In genomic region chr9:31757894-31758561, GRCm38 (mm10) we compare ENCODE assay signal across 29 mouse cellular contexts.
DNase-seq lines count a peak whose midpoint lies in the region; ATAC-seq and TF ChIP-seq lines count a peak whose summit lies in the region.
"Had no signal": no experiment of that assay in that cellular context is flagged by ENCODE, and none has a peak within 500 bp of the region (broad histone marks: within the 10 kb centered on the region; RNA-seq: fewer than 3 reads in every experiment).

No protein-coding gene starts in this region.

- DNase-seq in hindbrain, embryonic 11.5 days (ENCODE audit: low spot score): peak; percentile 2
- DNase-seq in stomach, postnatal 0 days (ENCODE audit: low spot score): no peak
- DNase-seq in heart, postnatal 25 days (ENCODE audit: low spot score): no peak
- DNase-seq in thymus, postnatal 4 days: no peak
- DNase-seq: adrenal gland, postnatal 10 days; B cell, adult 2 months; cerebellum, adult 11 months; cerebellum, postnatal 14 days; gastrocnemius, postnatal 14 days; kidney, adult 11 months; kidney, postnatal 25 days; layer of hippocampus, postnatal 36 days; left cerebral cortex, postnatal 4 days; liver, embryonic 13.5 days; lung, adult 18-20 months; lung, postnatal 10 days; right cerebral cortex, adult 18-20 months; thymus, adult 2 months; thymus, postnatal 36 days had no signal

- ATAC-seq in hindbrain, embryonic 11.5 days (ENCODE audit: low FRiP score): no peak
- no peak for ATAC-seq in hindbrain, embryonic 12.5 days (ENCODE audit: low FRiP score)
- ATAC-seq in stomach, embryonic 14.5 days (ENCODE audit: insufficient number of reproducible peaks, insufficient read depth, low FRiP score, low read depth): peak; percentile 42; the same call in 1 of the 2 replicates
- no peak for ATAC-seq in stomach, postnatal 0 days (ENCODE audit: low FRiP score, low TSS enrichment)
- ATAC-seq in intestine, embryonic 15.5 days: peak; percentile 75
- ATAC-seq: forebrain, embryonic 14.5 days; hindbrain, embryonic 16.5 days; midbrain, embryonic 15.5 days had no signal

- TF ChIP-seq EP300 in stomach, postnatal 0 days (optimal IDR thresholded peaks at IDR 0.05): no peak

- TF ChIP-seq CTCF in stomach, postnatal 0 days (IDR thresholded peaks at IDR 0.05; ENCODE audit: low read depth): no peak

- no peaks in the 10 kb centered on the region for H3K27me3 ChIP-seq in hindbrain, embryonic 11.5 days (ENCODE audit: control insufficient read depth, insufficient read depth, low read length)
- no peaks in the 10 kb centered on the region for H3K27me3 ChIP-seq in hindbrain, embryonic 12.5 days
- H3K27me3 ChIP-seq in stomach, embryonic 14.5 days (ENCODE audit: control insufficient read depth, insufficient read depth, low read length): no peaks in the 10 kb centered on the region
- H3K27me3 ChIP-seq in stomach, postnatal 0 days (ENCODE audit: control insufficient read depth, insufficient read depth, low read length): no peaks in the 10 kb centered on the region
- no peaks in the 10 kb centered on the region for H3K27me3 ChIP-seq in intestine, embryonic 15.5 days (replicated peaks)
- H3K27me3 ChIP-seq: embryonic facial prominence, embryonic 12.5 days; limb, embryonic 15.5 days; liver, embryonic 13.5 days; midbrain, embryonic 15.5 days had no signal

- H3K4me3 ChIP-seq in hindbrain, embryonic 11.5 days (ENCODE audit: low read depth, low read length): no peak overlapping the region
- no peak overlapping the region for H3K4me3 ChIP-seq in hindbrain, embryonic 12.5 days
- H3K4me3 ChIP-seq in stomach, embryonic 14.5 days (ENCODE audit: low read depth, low read length): no peak overlapping the region
- no peak overlapping the region for H3K4me3 ChIP-seq in stomach, postnatal 0 days (ENCODE audit: low read depth, low read length)
- no peak overlapping the region for H3K4me3 ChIP-seq in intestine, embryonic 15.5 days (replicated peaks)
- H3K4me3 ChIP-seq: embryonic facial prominence, embryonic 12.5 days; layer of hippocampus, adult 2 months; limb, embryonic 15.5 days; liver, embryonic 13.5 days; midbrain, embryonic 15.5 days had no signal

- no peak overlapping the region for H3K4me2 ChIP-seq in hindbrain, embryonic 11.5 days (replicated peaks; ENCODE audit: low read depth, low read length)
- no peak overlapping the region for H3K4me2 ChIP-seq in hindbrain, embryonic 12.5 days (replicated peaks)
- H3K4me2 ChIP-seq in stomach, embryonic 14.5 days (replicated peaks; ENCODE audit: low read depth, low read length): no peak overlapping the region
- no peak overlapping the region for H3K4me2 ChIP-seq in stomach, postnatal 0 days (replicated peaks; ENCODE audit: low read depth)
- H3K4me2 ChIP-seq in intestine, embryonic 15.5 days (replicated peaks): no peak overlapping the region
- H3K4me2 ChIP-seq: embryonic facial prominence, embryonic 12.5 days; heart, embryonic 11.5 days; limb, embryonic 15.5 days; liver, embryonic 13.5 days; midbrain, embryonic 15.5 days had no signal

- no peaks in the 10 kb centered on the region for H3K36me3 ChIP-seq in hindbrain, embryonic 11.5 days (ENCODE audit: control insufficient read depth, insufficient read depth, low read length)
- no peaks in the 10 kb centered on the region for H3K36me3 ChIP-seq in hindbrain, embryonic 12.5 days
- H3K36me3 ChIP-seq in stomach, embryonic 14.5 days (ENCODE audit: control insufficient read depth, insufficient read depth, low read length): no peaks in the 10 kb centered on the region
- no peaks in the 10 kb centered on the region for H3K36me3 ChIP-seq in stomach, postnatal 0 days (ENCODE audit: control insufficient read depth, insufficient read depth, low read length)
- no peaks in the 10 kb centered on the region for H3K36me3 ChIP-seq in intestine, embryonic 15.5 days
- H3K36me3 ChIP-seq: embryonic facial prominence, embryonic 12.5 days; limb, embryonic 15.5 days; liver, embryonic 13.5 days; midbrain, embryonic 15.5 days had no signal

- no peaks in the 10 kb centered on the region for H3K4me1 ChIP-seq in hindbrain, embryonic 11.5 days (replicated peaks; ENCODE audit: control insufficient read depth, insufficient read depth, low read length)
- H3K4me1 ChIP-seq in hindbrain, embryonic 12.5 days: 0 out of 2 replicates have a peak, but pooled peaks cover 2% of the 10 kb centered on the region
- H3K4me1 ChIP-seq in stomach, embryonic 14.5 days (ENCODE audit: control insufficient read depth, insufficient read depth, low read length): no peaks in the 10 kb centered on the region
- no peaks in the 10 kb centered on the region for H3K4me1 ChIP-seq in stomach, postnatal 0 days (replicated peaks; ENCODE audit: control insufficient read depth, insufficient read depth)
- H3K4me1 ChIP-seq in intestine, embryonic 15.5 days (replicated peaks): no peaks in the 10 kb centered on the region
- H3K4me1 ChIP-seq: limb, embryonic 15.5 days; liver, embryonic 13.5 days; midbrain, embryonic 15.5 days had no signal

- no peak overlapping the region for H3K9ac ChIP-seq in hindbrain, embryonic 11.5 days (ENCODE audit: low read depth, low read length)
- H3K9ac ChIP-seq in hindbrain, embryonic 12.5 days: no peak overlapping the region
- H3K9ac ChIP-seq in stomach, embryonic 14.5 days (replicated peaks; ENCODE audit: low read depth, low read length): no peak overlapping the region
- H3K9ac ChIP-seq in stomach, postnatal 0 days (ENCODE audit: low read length): no peak overlapping the region
- no peak overlapping the region for H3K9ac ChIP-seq in intestine, embryonic 15.5 days
- H3K9ac ChIP-seq: embryonic facial prominence, embryonic 12.5 days; limb, embryonic 15.5 days; liver, embryonic 13.5 days; midbrain, embryonic 15.5 days had no signal

- WGBS in hindbrain, embryonic 11.5 days: 54% methylated on average over 6 of the region's 6 CpGs
- WGBS in hindbrain, embryonic 12.5 days: 42% methylated on average over 6 of the region's 6 CpGs
- WGBS in stomach, embryonic 14.5 days: 55% methylated on average over 6 of the region's 6 CpGs
- WGBS in stomach, postnatal 0 days: 60% methylated on average over 6 of the region's 6 CpGs
- 52% methylated on average over 6 of the region's 6 CpGs for WGBS in intestine, embryonic 15.5 days

- intact Hi-C loops in heart, postnatal 25 days (cut with DNase I): no loop called here

- H3K9me3 ChIP-seq in hindbrain, embryonic 11.5 days (ENCODE audit: control insufficient read depth, low read length): no peaks in the 10 kb centered on the region
- no peaks in the 10 kb centered on the region for H3K9me3 ChIP-seq in hindbrain, embryonic 12.5 days (replicated peaks)
- no peaks in the 10 kb centered on the region for H3K9me3 ChIP-seq in stomach, embryonic 14.5 days (ENCODE audit: control insufficient read depth, low read depth, low read length)
- H3K9me3 ChIP-seq in stomach, postnatal 0 days (ENCODE audit: control insufficient read depth, low read length): no peaks in the 10 kb centered on the region
- H3K9me3 ChIP-seq in intestine, embryonic 15.5 days: no peaks in the 10 kb centered on the region
- H3K9me3 ChIP-seq: embryonic facial prominence, embryonic 12.5 days; limb, embryonic 15.5 days; liver, embryonic 13.5 days; midbrain, embryonic 15.5 days had no signal

- no peak overlapping the region for H3K27ac ChIP-seq in hindbrain, embryonic 11.5 days (ENCODE audit: low read depth, low read length)
- no peak overlapping the region for H3K27ac ChIP-seq in hindbrain, embryonic 12.5 days
- H3K27ac ChIP-seq in stomach, embryonic 14.5 days (ENCODE audit: low read length): no peak overlapping the region
- H3K27ac ChIP-seq in stomach, postnatal 0 days (replicated peaks): no peak overlapping the region
- no peak overlapping the region for H3K27ac ChIP-seq in intestine, embryonic 15.5 days
- H3K27ac ChIP-seq: embryonic facial prominence, embryonic 12.5 days; layer of hippocampus, adult 2 months; limb, embryonic 15.5 days; liver, embryonic 13.5 days; midbrain, embryonic 15.5 days had no signal

Comparison
In these comparisons a context has a peak if more than half of its experiments do, and no peak if none do; other contexts are left out.
1. ATAC-seq: peak in stomach, embryonic 14.5 days (single experiment) and intestine, embryonic 15.5 days (single experiment); none in hindbrain, embryonic 11.5 days (single experiment), hindbrain, embryonic 12.5 days (single experiment) and stomach, postnatal 0 days (single experiment).